Mouse (Mus musculus): ENCODE results near the gene Pdxp.
"Not testable (repeated sequence)": the region's sequence is repeated elsewhere in the genome, so short reads cannot be mapped to it uniquely, and the experiment has no call there.

Gene Pdxp

GRCm38 (mm10) chr15:78913632-78914090, at the start of gene Pdxp:
TSS of gene Pdxp (plus strand) at chr15:78913919.
- peak; percentile 74 for DNase-seq (ENCODE audit: low spot score)

- no peak for DNase-seq (ENCODE audit: low spot score)
These were observed 45.3 kb upstream of the Pdxp start for GRCm38 (mm10) chr15:78868398-78868797.

GRCm38 (mm10) chr15:78868826-78869233, 44.9 kb upstream of the Pdxp start:
- DNase-seq (ENCODE audit: low spot score), result no peak

- no peak for DNase-seq (ENCODE audit: low spot score)
These were observed 43.9 kb upstream of the Pdxp start for GRCm38 (mm10) chr15:78869775-78870174.

- no peak for DNase-seq (ENCODE audit: low spot score)
These were observed 41.6 kb upstream of the Pdxp start for GRCm38 (mm10) chr15:78872021-78872608.

- no peak for DNase-seq (ENCODE audit: low spot score)
These were observed 39.8 kb upstream of the Pdxp start for GRCm38 (mm10) chr15:78873803-78874435.

- no peak for DNase-seq (ENCODE audit: low spot score)
These were observed 38.7 kb upstream of the Pdxp start for GRCm38 (mm10) chr15:78874989-78875388.

GRCm38 (mm10) chr15:78875537-78875936, 38.2 kb upstream of the Pdxp start:
- no peak for DNase-seq (ENCODE audit: low spot score)

GRCm38 (mm10) chr15:78876258-78876696, 37.4 kb upstream of the Pdxp start:
- peak; percentile 67 for DNase-seq (ENCODE audit: low spot score)

GRCm38 (mm10) chr15:78876991-78877809, 36.5 kb upstream of the Pdxp start, which contains the start of gene Gga1:
TSS of gene Gga1 (plus strand) at chr15:78877190.
- DNase-seq (ENCODE audit: low spot score), result peak; percentile 69

GRCm38 (mm10) chr15:78877810-78878390, 35.8 kb upstream of the Pdxp start:
- no peak for DNase-seq (ENCODE audit: low spot score)

GRCm38 (mm10) chr15:78878792-78879516, 34.8 kb upstream of the Pdxp start:
- not testable (repeated sequence) for DNase-seq (ENCODE audit: low spot score)

GRCm38 (mm10) chr15:78880432-78880831, 33.3 kb upstream of the Pdxp start:
- DNase-seq (ENCODE audit: low spot score), result no peak

- no peak for DNase-seq (ENCODE audit: low spot score)
These were observed 31.9 kb upstream of the Pdxp start for GRCm38 (mm10) chr15:78881828-78882227.

GRCm38 (mm10) chr15:78889401-78889853, 24.3 kb upstream of the Pdxp start:
- DNase-seq (ENCODE audit: low spot score), result no peak

GRCm38 (mm10) chr15:78892440-78892839, 21.3 kb upstream of the Pdxp start:
- DNase-seq (ENCODE audit: low spot score), result no peak

- DNase-seq (ENCODE audit: low spot score), result no peak
These were observed 19.0 kb upstream of the Pdxp start for GRCm38 (mm10) chr15:78894726-78895125.

GRCm38 (mm10) chr15:78895741-78896140, 18.0 kb upstream of the Pdxp start:
- no peak for DNase-seq (ENCODE audit: low spot score)

GRCm38 (mm10) chr15:78896149-78896548, 17.6 kb upstream of the Pdxp start:
- no peak for DNase-seq (ENCODE audit: low spot score)

GRCm38 (mm10) chr15:78897488-78897887, 16.2 kb upstream of the Pdxp start:
- DNase-seq (ENCODE audit: low spot score), result no peak

- DNase-seq (ENCODE audit: low spot score), result no peak
These were observed 15.2 kb upstream of the Pdxp start for GRCm38 (mm10) chr15:78898507-78899001.

- DNase-seq (ENCODE audit: low spot score), result no peak
These were observed 14.3 kb upstream of the Pdxp start, which contains the start of gene Gm49510 for GRCm38 (mm10) chr15:78899409-78899739. TSS of gene Gm49510 (plus strand) at chr15:78899667.

Data from urinary bladder, postnatal 10 days (tissue).